Mouse (Mus musculus) gastrocnemius, adult 2 months (tissue): ENCODE results near the gene Atl3. TPM values are rescaled to one million over a fixed set of nuclear protein-coding genes. Genes with fewer than 3 reads are reported as not detected.
A peak's percentile ranks its signal among the peaks of the same experiment; 100 is the strongest.

Experiments used
- DNase-seq: peaks from one replicate; pipeline ENCODE4 v3.0.0; 2022
- H3K27ac ChIP-seq: fragments of 200-600 bp; 2 replicates; pipeline ENCODE4 v1.8.1; 2022; ENCODE audit warnings: mild to moderate bottlenecking
- H3K4me3 ChIP-seq: fragments of 200-600 bp; 2 replicates; pipeline ENCODE4 v1.8.1; 2022; ENCODE audit warnings: mild to moderate bottlenecking, moderate library complexity
- CTCF ChIP-seq: fragments of 200-600 bp; IDR thresholded peaks from 2 replicates; pipeline ENCODE4 v1.8.1; 2022; ENCODE audit warnings: antibody characterized with exemption, mild to moderate bottlenecking, moderate library complexity
- intact Hi-C: fragments of 180-260 bp; cut with DNase I; formaldehyde crosslinking; loops from one replicate; pipeline ENCODE4 v1.15.1; 2025
- total RNA-seq, 2 experiments: library from RNA; stranded (reverse); gene quantifications; 2 replicates each; pipeline ENCODE4 v1.2.3; 2021

Atl3 gene
- total RNA-seq, 2 experiments from 2014 or later = 7.8 to 8.5 TPM

DNA sequence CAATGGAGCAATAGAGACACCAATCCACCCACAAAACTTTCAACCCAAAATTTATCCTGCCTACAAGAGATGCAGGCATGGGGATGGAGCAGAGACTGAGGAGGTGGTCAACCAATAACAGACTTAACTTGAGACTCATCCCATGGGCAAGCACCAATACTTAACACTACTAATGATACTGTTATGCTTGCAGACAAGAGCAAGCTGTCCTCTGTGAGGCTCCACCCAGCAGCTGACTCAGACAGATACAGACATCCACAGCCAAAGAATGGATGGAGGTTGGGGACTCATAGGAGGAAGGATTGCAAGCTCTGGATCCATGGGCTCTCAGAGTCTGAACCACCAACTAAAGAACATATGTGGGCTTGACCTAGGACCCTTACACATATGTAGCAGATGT lies 59.6 kb downstream of the Atl3 start:
- no peak for DNase-seq
- intact Hi-C loops = no loop called here
- H3K4me3 ChIP-seq = no peak overlapping the region
- no peak for TF ChIP-seq CTCF
- no peak overlapping the region for H3K27ac ChIP-seq

DNA sequence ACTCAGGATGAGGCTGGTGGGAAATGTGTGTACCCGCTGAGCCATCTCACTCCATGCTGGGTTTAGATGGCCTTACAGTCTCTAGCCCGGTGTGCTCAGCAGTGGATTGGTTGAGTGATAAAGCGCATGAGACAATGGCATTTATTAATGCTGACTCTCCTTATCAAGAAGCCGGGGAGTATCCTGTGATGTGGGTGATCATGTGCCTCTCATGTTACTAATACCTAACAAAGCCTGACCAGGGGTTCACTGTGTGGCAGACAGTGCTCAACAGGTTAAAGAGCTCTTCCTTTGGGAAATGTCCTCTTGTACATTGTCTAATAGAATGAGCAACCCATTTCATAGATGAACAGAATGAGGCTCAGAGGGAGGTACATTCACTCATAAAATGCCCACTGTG lies 61.0 kb downstream of the Atl3 start:
- Histone ChIP-seq H3K27ac (no peak overlapping the region), H3K4me3 (no peak overlapping the region)
- DNase-seq = no peak
- intact Hi-C loops = loop anchor here (5.0 kb wide), 1 partner anchor 37 kb away; no protein-coding TSS in a partner anchor
- TF ChIP-seq CTCF = no peak

DNA sequence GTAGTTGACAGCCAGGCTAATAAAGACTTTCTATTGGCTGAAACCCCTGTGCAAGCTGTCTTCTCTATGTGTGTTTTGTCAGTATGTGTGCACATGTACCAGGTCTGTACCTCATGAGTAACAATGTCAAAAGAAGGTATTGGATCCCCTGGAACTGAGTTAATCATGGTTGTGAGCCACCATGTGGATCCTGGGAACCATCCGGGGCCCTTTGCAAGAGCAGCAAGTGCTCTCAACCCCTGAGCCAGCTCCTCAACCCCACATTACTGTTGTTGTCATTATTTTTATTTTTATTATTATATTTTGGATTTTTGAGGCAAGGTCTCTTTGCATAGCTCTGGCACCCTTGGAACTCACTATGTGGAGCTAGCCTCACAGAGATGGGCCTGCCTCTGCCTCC lies 62.8 kb downstream of the Atl3 start:
- peak overlapping the region; percentile 97 for H3K27ac ChIP-seq
- intact Hi-C loops = loop anchor here (5.0 kb wide), 1 partner anchor 36 kb away; no protein-coding TSS in a partner anchor
- DNase-seq = no peak
- H3K4me3 ChIP-seq = no peak overlapping the region
- no peak for TF ChIP-seq CTCF

DNA sequence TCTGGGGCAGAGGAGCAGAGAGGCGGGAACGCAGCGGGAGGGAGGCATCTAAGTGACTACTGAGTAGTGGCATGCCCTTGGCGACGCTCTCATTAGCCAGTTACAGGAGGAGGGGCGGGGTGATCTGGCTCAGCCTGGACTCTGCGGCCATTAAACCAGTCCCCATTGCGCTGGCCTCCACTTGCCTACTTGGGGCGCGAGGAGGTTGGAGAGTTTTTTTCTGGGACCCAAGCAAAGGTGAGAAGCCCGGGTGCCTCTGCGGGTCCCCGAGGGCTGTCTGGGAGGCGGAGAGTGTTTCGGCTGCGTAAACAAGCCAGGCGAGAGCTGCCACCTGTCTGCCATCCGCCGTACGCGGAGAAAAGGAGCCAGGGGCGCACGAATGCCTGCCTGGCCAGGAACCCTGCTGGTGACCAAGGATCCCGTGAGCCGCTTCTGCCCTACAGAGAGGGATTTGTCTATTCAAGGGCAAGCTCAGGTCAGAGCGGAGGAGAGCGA lies 63.5 kb downstream of the Atl3 start, which contains the start of gene Pla2g16:
Gene Pla2g16 (plus strand): TSS at position 132 of the 495 bp plus-strand sequence.
- peak; percentile 87 for DNase-seq
- intact Hi-C loops = loop anchor here (5.0 kb wide), 1 partner anchor 35 kb away; no protein-coding TSS in a partner anchor
- TF ChIP-seq CTCF = peak; percentile 53
- H3K4me3 ChIP-seq = peak within 1 kb of the TSS; percentile 94
- peak within 1 kb of the TSS; percentile 97 for H3K27ac ChIP-seq

DNA sequence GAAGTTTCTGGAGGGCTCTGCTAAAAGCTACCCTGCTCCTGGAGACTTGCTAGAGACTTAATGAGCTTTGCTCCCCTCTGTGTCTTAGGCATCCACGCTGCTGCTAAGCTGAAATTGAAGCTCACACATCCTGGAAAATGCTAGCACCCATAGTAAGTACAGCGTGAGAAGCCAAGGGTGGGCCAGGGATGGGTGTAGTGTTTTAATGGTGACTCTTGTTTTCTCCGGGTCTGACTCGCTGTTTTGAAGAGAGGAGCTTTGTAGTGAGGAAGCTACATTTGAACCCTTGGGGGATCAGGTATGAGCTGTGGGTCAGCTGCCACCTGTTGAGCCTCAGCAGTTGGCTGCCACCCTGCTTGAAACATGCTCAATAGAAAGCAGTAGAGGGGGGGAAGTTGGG lies 64.0 kb downstream of the Atl3 start:
- TF ChIP-seq CTCF = no peak
- H3K27ac ChIP-seq = peak overlapping the region; percentile 97
- peak overlapping the region; percentile 94 for H3K4me3 ChIP-seq
- intact Hi-C loops = loop anchor here (5.0 kb wide), 1 partner anchor 34 kb away; no protein-coding TSS in a partner anchor
- DNase-seq = peak; percentile 38

DNA sequence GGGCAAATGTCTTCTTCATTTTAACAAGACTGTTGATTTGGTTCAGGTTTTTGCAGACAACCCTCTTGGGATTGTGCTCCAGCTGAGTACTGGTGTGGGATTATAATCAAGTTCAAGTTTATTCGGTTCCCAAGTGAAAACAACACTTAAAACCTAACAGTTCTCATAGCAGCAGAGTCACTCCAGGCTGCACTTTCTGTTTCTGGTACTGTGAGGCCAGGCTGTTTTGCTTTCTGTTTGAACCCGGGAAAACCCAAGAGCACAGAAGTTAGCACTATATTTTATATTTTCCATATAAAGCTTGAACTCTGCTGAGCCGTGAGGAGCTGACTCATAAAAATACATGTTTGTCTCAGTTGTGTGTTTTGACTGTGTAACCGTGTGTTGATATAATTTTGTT lies 64.8 kb downstream of the Atl3 start:
- DNase-seq = no peak
- peak overlapping the region; percentile 97 for H3K27ac ChIP-seq
- intact Hi-C loops = loop anchor here (5.0 kb wide), 1 partner anchor 34 kb away; no protein-coding TSS in a partner anchor
- TF ChIP-seq CTCF = no peak
- H3K4me3 ChIP-seq = peak overlapping the region; percentile 94

DNA sequence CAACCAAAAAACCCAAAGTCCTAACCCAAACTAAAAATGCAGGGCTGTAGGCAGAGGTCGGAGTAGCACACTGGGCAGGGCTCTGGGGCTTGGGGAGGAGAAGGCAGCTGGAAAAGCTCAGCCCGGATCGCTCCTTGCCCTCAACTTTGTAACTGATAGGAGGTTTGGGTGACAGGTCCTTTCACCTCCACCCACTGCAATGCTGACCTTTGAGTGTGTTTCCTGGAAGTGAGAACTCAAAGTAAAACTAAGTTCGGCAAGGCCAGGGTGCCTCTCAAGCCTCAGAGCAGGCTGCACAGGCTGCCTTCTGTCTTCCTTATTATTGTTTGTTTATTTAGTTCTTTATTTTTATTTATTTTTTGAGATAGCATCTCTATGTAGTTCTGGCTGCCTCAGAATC lies 66.1 kb downstream of the Atl3 start:
- Histone ChIP-seq H3K4me3 (peak overlapping the region; percentile 94), H3K27ac (peak overlapping the region; percentile 97)
- intact Hi-C loops = loop anchor here (5.0 kb wide), 1 partner anchor 32 kb away; no protein-coding TSS in a partner anchor
- no peak for DNase-seq
- TF ChIP-seq CTCF = no peak

DNA sequence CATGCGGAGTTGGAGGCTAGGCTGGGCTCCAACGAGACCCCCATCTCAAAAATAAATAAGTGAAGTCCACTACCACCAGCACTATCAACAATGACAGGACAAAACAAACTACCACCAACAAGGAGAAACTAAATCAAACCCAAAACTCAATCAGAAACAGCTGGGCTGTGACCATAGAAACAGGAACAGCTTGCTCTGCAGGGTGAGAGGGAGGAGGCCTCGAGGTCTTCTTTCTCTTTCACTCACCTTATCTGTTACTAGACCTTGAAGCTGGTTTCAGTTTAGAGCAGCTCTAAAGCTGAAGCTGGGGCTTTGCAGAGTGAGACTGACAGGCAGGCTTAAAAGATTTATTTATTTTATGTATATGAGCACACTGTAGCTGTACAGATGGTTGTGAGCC lies 67.6 kb downstream of the Atl3 start:
- Histone ChIP-seq H3K4me3 (no peak overlapping the region), H3K27ac (peak overlapping the region; percentile 97)
- no peak for DNase-seq
- no peak for TF ChIP-seq CTCF
- intact Hi-C loops = no loop called here

DNA sequence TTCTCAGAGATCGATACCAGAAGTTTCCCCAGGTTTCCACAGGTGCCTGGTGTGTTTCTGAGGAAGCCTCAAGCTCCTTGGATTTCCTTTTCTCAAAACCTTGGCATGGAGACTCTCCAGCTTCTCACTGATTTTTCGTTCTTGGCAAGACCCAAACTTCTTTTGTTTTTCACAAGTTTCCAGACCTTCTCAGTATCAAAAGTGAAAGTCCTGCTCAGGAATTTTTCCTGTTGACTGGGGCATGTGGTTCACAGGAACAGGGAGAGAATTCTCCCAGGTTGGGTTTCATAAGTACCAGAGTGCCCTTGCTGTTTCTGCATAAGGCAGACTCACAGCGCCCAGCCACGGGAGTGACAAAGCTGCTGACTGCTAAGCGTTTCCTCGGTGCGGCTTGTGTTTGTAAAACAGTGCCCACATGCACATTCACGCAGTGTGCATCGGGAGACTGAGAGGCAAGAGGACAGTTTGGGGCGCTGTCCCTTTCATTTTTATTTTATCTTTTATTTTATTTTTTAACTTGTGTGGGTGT lies 68.8 kb downstream of the Atl3 start:
- DNase-seq = peak; percentile 42

DNA sequence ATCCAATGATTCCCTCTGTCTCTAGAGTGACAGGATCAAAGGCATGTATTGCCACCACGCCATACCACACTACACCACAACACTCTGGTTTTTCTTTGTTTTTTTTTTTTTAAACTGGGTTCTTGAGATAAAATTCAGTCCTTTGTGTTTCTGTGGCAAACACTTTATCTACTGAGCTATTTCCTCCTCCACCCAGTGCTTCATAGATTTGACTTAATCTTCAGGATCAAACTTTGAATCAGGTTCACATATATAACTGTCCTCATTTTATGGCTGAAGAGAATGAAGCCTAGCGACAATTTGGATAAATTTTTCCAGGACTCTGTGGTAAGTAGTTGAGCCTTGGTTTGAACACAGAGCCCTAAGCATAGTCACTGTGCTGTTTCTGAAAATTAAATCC lies 69.8 kb downstream of the Atl3 start:
- intact Hi-C loops = no loop called here
- no peak overlapping the region for H3K4me3 ChIP-seq
- peak overlapping the region; percentile 97 for H3K27ac ChIP-seq
- no peak for TF ChIP-seq CTCF
- DNase-seq = no peak

More for the DNA sequence above, 68.8 kb downstream of the Atl3 start:
- no peak for TF ChIP-seq CTCF
- intact Hi-C loops = no loop called here
- H3K27ac ChIP-seq = peak overlapping the region; percentile 97
- peak overlapping the region; percentile 51 for H3K4me3 ChIP-seq

DNA sequence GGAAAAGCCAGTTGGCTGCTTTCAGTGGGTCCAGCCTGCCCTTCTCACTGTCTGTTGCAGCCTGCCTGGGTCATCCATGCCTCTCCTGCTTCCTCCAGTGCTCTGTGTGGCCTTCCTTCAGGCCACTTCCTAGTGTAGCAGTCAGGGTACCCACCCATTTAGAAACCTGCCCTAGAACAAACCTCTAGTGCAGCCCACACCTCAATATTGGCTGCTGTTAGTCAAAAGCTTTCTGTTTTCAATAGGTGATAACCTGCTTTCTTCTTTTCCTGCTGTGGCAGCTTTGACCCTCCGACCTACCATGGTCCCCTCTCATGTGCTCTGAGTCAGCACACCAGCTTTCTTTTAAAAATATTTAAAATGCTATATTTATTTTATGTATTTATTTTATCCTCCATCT lies 70.6 kb downstream of the Atl3 start:
- intact Hi-C loops = no loop called here
- Histone ChIP-seq H3K27ac (peak overlapping the region; percentile 97; the same call in 1 of the 2 replicates), H3K4me3 (no peak overlapping the region)
- no peak for TF ChIP-seq CTCF
- DNase-seq = no peak

DNA sequence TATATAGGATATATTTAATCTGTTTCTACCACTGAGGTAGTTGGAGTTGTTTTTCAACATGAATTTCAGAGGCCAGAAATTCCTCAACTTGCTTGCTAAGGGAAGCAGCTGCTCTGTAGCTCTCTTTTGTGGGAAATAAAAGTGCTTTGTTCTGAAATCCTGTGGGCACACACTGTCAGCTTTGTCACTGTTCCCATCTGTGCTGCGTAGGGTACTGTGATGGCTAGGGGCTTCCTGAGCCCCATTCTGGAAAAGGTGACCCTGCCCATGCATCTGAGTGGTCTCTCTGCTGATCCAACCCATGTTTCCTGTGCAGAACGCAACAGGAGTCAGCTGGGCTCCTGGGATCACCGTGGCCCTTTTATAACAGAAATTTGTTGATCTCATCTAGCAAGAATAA lies 73.0 kb downstream of the Atl3 start:
- intact Hi-C loops = no loop called here
- H3K4me3 ChIP-seq = no peak overlapping the region
- TF ChIP-seq CTCF = no peak
- H3K27ac ChIP-seq = peak overlapping the region; percentile 44; the same call in 1 of the 2 replicates
- no peak for DNase-seq

DNA sequence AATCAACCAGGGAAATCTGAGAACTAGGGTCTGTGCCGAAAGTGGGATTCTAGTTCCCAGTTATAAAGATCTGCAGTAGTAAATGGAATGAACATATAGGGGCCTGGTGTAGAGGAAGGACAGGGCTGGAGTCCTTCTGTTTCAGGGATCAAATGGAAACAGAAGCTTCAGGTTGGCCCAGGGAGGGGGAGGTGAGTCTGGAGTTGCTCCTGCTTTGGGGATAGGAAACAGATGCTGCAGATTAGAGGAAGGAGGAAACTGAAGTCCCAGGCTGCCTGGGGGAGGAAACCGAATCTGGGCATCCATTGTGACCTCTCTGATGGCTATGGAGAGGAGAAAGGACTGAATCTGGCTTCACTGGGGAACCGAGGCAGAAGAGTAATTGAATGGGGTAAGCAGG lies 74.5 kb downstream of the Atl3 start:
- intact Hi-C loops = no loop called here
- H3K27ac ChIP-seq = peak overlapping the region; percentile 51

DNA sequence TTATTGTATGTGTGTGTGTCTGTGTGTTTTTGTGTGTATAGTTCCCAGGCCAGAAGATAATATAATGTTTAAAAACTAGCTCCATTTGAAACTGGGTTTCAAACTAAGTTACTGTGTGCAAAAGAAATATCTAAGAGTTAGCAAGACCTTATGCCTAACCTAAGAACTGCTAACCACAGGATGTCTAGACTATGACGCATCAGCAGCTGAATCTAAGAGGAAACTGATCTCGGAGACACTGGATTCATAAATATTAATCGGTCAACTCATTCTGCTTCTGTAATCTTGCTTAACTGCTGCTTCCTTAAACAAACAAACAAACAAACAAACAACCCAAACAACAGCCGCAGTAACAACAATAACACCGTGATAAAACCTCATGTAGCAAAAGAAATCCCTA lies 75.8 kb downstream of the Atl3 start:
- intact Hi-C loops = no loop called here
- DNase-seq = no peak
- Histone ChIP-seq H3K27ac (no peak overlapping the region), H3K4me3 (no peak overlapping the region)
- no peak for TF ChIP-seq CTCF

More for the DNA sequence above, 74.5 kb downstream of the Atl3 start:
- no peak for TF ChIP-seq CTCF
- DNase-seq = no peak
- H3K4me3 ChIP-seq = no peak overlapping the region
